Mouse (Mus musculus): ENCODE data around the gene Atxn7. TPM values are rescaled to one million over a fixed set of nuclear protein-coding genes. Genes with fewer than 3 reads are reported as not detected.

The Atxn7 gene
- polyA plus RNA-seq, 1 experiment from 2014 or later: 4.0 TPM

GRCm38 (mm10) chr14:14088016-14088791 is 127.0 kb downstream of the Atxn7 start:
- H3K27ac ChIP-seq (ENCODE audit: low read length): no peak overlapping the region
- H3K9ac ChIP-seq (replicated peaks; ENCODE audit: low read depth, low read length): no peak overlapping the region
- no peak overlapping the region for H3K4me2 ChIP-seq (ENCODE audit: low read length)
- H3K9me3 ChIP-seq (ENCODE audit: control insufficient read depth, low read length): no peaks in the 10 kb centered on the region
- no peak for ATAC-seq
- H3K36me3 ChIP-seq (ENCODE audit: control insufficient read depth, insufficient read depth): peaks cover 4% of the 10 kb centered on the region; the same call in 1 of the 2 replicates
- H3K4me1 ChIP-seq (replicated peaks; ENCODE audit: control insufficient read depth, insufficient read depth, low read length): no peaks in the 10 kb centered on the region
- H3K27me3 ChIP-seq (replicated peaks; ENCODE audit: control insufficient read depth, insufficient read depth, low read length): no peaks in the 10 kb centered on the region
- WGBS: 93% methylated on average over 9 of the region's 9 CpGs
- H3K4me3 ChIP-seq (replicated peaks; ENCODE audit: low read length): no peak overlapping the region

- 91% methylated on average over 6 of the region's 6 CpGs for WGBS
- no peak overlapping the region for H3K4me2 ChIP-seq (ENCODE audit: low read length)
- no peaks in the 10 kb centered on the region for H3K4me1 ChIP-seq (replicated peaks; ENCODE audit: control insufficient read depth, insufficient read depth, low read length)
- H3K4me3 ChIP-seq (replicated peaks; ENCODE audit: low read length): no peak overlapping the region
- no peak overlapping the region for H3K27ac ChIP-seq (ENCODE audit: low read length)
- no peaks in the 10 kb centered on the region for H3K27me3 ChIP-seq (replicated peaks; ENCODE audit: control insufficient read depth, insufficient read depth, low read length)
- no peaks in the 10 kb centered on the region for H3K9me3 ChIP-seq (ENCODE audit: control insufficient read depth, low read length)
- H3K9ac ChIP-seq (replicated peaks; ENCODE audit: low read depth, low read length): no peak overlapping the region
- no peak for ATAC-seq
- H3K36me3 ChIP-seq (ENCODE audit: control insufficient read depth, insufficient read depth): peaks cover 4% of the 10 kb centered on the region; the same call in 1 of the 2 replicates
These were observed 129.3 kb downstream of the Atxn7 start for GRCm38 (mm10) chr14:14090571-14090970.

- Histone ChIP-seq H3K4me2 (ENCODE audit: low read length) (no peak overlapping the region), H3K9ac (replicated peaks; ENCODE audit: low read depth, low read length) (no peak overlapping the region), H3K36me3 (ENCODE audit: control insufficient read depth, insufficient read depth) (peaks cover 11% of the 10 kb centered on the region), H3K9me3 (ENCODE audit: control insufficient read depth, low read length) (no peaks in the 10 kb centered on the region), H3K4me1 (replicated peaks; ENCODE audit: control insufficient read depth, insufficient read depth, low read length) (no peaks in the 10 kb centered on the region), H3K27ac (ENCODE audit: low read length) (no peak overlapping the region), H3K4me3 (replicated peaks; ENCODE audit: low read length) (no peak overlapping the region), H3K27me3 (replicated peaks; ENCODE audit: control insufficient read depth, insufficient read depth, low read length) (no peaks in the 10 kb centered on the region)
- peak; percentile 76 for ATAC-seq
- 25% methylated on average over 10 of the region's 10 CpGs for WGBS
These were observed 137.2 kb downstream of the Atxn7 start for GRCm38 (mm10) chr14:14098330-14098980.

- no peak for ATAC-seq
- Histone ChIP-seq H3K27ac (ENCODE audit: low read length) (no peak overlapping the region), H3K9me3 (ENCODE audit: control insufficient read depth, low read length) (no peaks in the 10 kb centered on the region), H3K4me3 (replicated peaks; ENCODE audit: low read length) (no peak overlapping the region), H3K36me3 (ENCODE audit: control insufficient read depth, insufficient read depth) (peaks cover 10% of the 10 kb centered on the region), H3K9ac (replicated peaks; ENCODE audit: low read depth, low read length) (no peak overlapping the region), H3K27me3 (replicated peaks; ENCODE audit: control insufficient read depth, insufficient read depth, low read length) (no peaks in the 10 kb centered on the region), H3K4me1 (replicated peaks; ENCODE audit: control insufficient read depth, insufficient read depth, low read length) (0 out of 2 replicates have a peak, but pooled peaks cover 3% of the 10 kb centered on the region), H3K4me2 (ENCODE audit: low read length) (no peak overlapping the region)
- WGBS: 93% methylated on average over 8 of the region's 8 CpGs
These were observed 139.6 kb downstream of the Atxn7 start for GRCm38 (mm10) chr14:14100773-14101280.

GRCm38 (mm10) chr14:14101296-14101695 is 140.1 kb downstream of the Atxn7 start:
- H3K4me2 ChIP-seq (ENCODE audit: low read length): no peak overlapping the region
- WGBS: 92% methylated on average over 9 of the region's 9 CpGs

GRCm38 (mm10) chr14:14104213-14104929 is 143.1 kb downstream of the Atxn7 start:
- H3K4me2 ChIP-seq (ENCODE audit: low read length): no peak overlapping the region
- 53% methylated on average over 13 of the region's 13 CpGs for WGBS
- peaks cover 8% of the 10 kb centered on the region; the same call in 1 of the 2 replicates for H3K36me3 ChIP-seq (ENCODE audit: control insufficient read depth, insufficient read depth)
- H3K27me3 ChIP-seq (replicated peaks; ENCODE audit: control insufficient read depth, insufficient read depth, low read length): no peaks in the 10 kb centered on the region
- H3K9me3 ChIP-seq (ENCODE audit: control insufficient read depth, low read length): no peaks in the 10 kb centered on the region
- peak; percentile 72; the same call in 1 of the 2 replicates for ATAC-seq
- 0 out of 2 replicates have a peak, but pooled peaks cover 3% of the 10 kb centered on the region for H3K4me1 ChIP-seq (replicated peaks; ENCODE audit: control insufficient read depth, insufficient read depth, low read length)
- no peak overlapping the region for H3K4me3 ChIP-seq (replicated peaks; ENCODE audit: low read length)
- H3K27ac ChIP-seq (ENCODE audit: low read length): no peak overlapping the region
- no peak overlapping the region for H3K9ac ChIP-seq (replicated peaks; ENCODE audit: low read depth, low read length)

More at GRCm38 (mm10) chr14:14101296-14101695, 140.1 kb downstream of the Atxn7 start:
- Histone ChIP-seq H3K9ac (replicated peaks; ENCODE audit: low read depth, low read length) (no peak overlapping the region), H3K27ac (ENCODE audit: low read length) (no peak overlapping the region), H3K4me1 (replicated peaks; ENCODE audit: control insufficient read depth, insufficient read depth, low read length) (0 out of 2 replicates have a peak, but pooled peaks cover 3% of the 10 kb centered on the region), H3K9me3 (ENCODE audit: control insufficient read depth, low read length) (no peaks in the 10 kb centered on the region), H3K36me3 (ENCODE audit: control insufficient read depth, insufficient read depth) (peaks cover 8% of the 10 kb centered on the region), H3K4me3 (replicated peaks; ENCODE audit: low read length) (no peak overlapping the region), H3K27me3 (replicated peaks; ENCODE audit: control insufficient read depth, insufficient read depth, low read length) (no peaks in the 10 kb centered on the region)
- ATAC-seq: no peak

- WGBS: 51% methylated on average over 2 of the region's 2 CpGs
- Histone ChIP-seq H3K4me2 (ENCODE audit: low read length) (no peak overlapping the region), H3K27me3 (replicated peaks; ENCODE audit: control insufficient read depth, insufficient read depth, low read length) (no peaks in the 10 kb centered on the region), H3K4me1 (replicated peaks; ENCODE audit: control insufficient read depth, insufficient read depth, low read length) (0 out of 2 replicates have a peak, but pooled peaks cover 3% of the 10 kb centered on the region), H3K9ac (replicated peaks; ENCODE audit: low read depth, low read length) (no peak overlapping the region), H3K27ac (ENCODE audit: low read length) (no peak overlapping the region), H3K36me3 (ENCODE audit: control insufficient read depth, insufficient read depth) (peaks cover 8% of the 10 kb centered on the region; the same call in 1 of the 2 replicates), H3K4me3 (replicated peaks; ENCODE audit: low read length) (no peak overlapping the region), H3K9me3 (ENCODE audit: control insufficient read depth, low read length) (no peaks in the 10 kb centered on the region)
- no peak for ATAC-seq
These were observed 143.7 kb downstream of the Atxn7 start for GRCm38 (mm10) chr14:14104930-14105318.

- Histone ChIP-seq H3K9ac (replicated peaks; ENCODE audit: low read depth, low read length) (no peak overlapping the region), H3K27ac (ENCODE audit: low read length) (no peak overlapping the region), H3K4me2 (ENCODE audit: low read length) (no peak overlapping the region), H3K4me3 (replicated peaks; ENCODE audit: low read length) (no peak overlapping the region), H3K27me3 (replicated peaks; ENCODE audit: control insufficient read depth, insufficient read depth, low read length) (no peaks in the 10 kb centered on the region), H3K36me3 (ENCODE audit: control insufficient read depth, insufficient read depth) (peaks cover 23% of the 10 kb centered on the region), H3K9me3 (ENCODE audit: control insufficient read depth, low read length) (no peaks in the 10 kb centered on the region), H3K4me1 (replicated peaks; ENCODE audit: control insufficient read depth, insufficient read depth, low read length) (no peaks in the 10 kb centered on the region)
- WGBS: 76% methylated on average over 4 of the region's 4 CpGs
- no peak for ATAC-seq
These were observed 149.5 kb downstream of the Atxn7 start for GRCm38 (mm10) chr14:14110710-14111109.
